Mouse (Mus musculus) layer of hippocampus, postnatal 36 days (tissue): ENCODE data around the gene Cyb5rl. TPM values are rescaled to one million over a fixed set of nuclear protein-coding genes. Genes with fewer than 3 reads are reported as not detected.

Experiments used
- DNase-seq, 2 experiments: peaks; one replicate each; pipeline ENCODE4 v3.0.0; 2022
- total RNA-seq, 2 experiments: library from RNA; stranded (reverse); gene quantifications; 2 replicates each; pipeline ENCODE4 v1.2.3; 2021

Gene Cyb5rl
- total RNA-seq, 2 experiments from 2014 or later: 8.2 to 10.2 TPM

- DNase-seq: no peak
These were observed 51.1 kb downstream of the Cyb5rl start for GRCm38 (mm10) chr4:107117741-107118385.

GRCm38 (mm10) chr4:107119056-107119455 lies 52.3 kb downstream of the Cyb5rl start:
- DNase-seq: no peak

- no peak for DNase-seq
These were observed 53.9 kb downstream of the Cyb5rl start for GRCm38 (mm10) chr4:107120676-107121075.

GRCm38 (mm10) chr4:107121165-107121943 lies 54.6 kb downstream of the Cyb5rl start:
- no peak for DNase-seq

- no peak for DNase-seq
These were observed 57.6 kb downstream of the Cyb5rl start for GRCm38 (mm10) chr4:107124376-107124775.

GRCm38 (mm10) chr4:107125101-107125500 lies 58.3 kb downstream of the Cyb5rl start:
- no peak for DNase-seq

- no peak for DNase-seq
These were observed 59.6 kb downstream of the Cyb5rl start for GRCm38 (mm10) chr4:107126389-107126788.

GRCm38 (mm10) chr4:107126891-107127524 lies 60.2 kb downstream of the Cyb5rl start:
- no peak for DNase-seq

- no peak for DNase-seq
These were observed 61.3 kb downstream of the Cyb5rl start for GRCm38 (mm10) chr4:107127901-107128669.

GRCm38 (mm10) chr4:107129373-107129772 lies 62.6 kb downstream of the Cyb5rl start:
- DNase-seq: no peak

- DNase-seq: no peak
These were observed 63.7 kb downstream of the Cyb5rl start for GRCm38 (mm10) chr4:107130534-107130933.

GRCm38 (mm10) chr4:107134891-107135290 lies 68.1 kb downstream of the Cyb5rl start:
- no peak for DNase-seq

GRCm38 (mm10) chr4:107135663-107136062 lies 68.9 kb downstream of the Cyb5rl start:
- DNase-seq: no peak

GRCm38 (mm10) chr4:107136531-107136930 lies 69.7 kb downstream of the Cyb5rl start:
- DNase-seq: no peak

Other genes with a start within 250 kb of the Cyb5rl start
- 100 to 1,000 TPM; 144 to 163 TPM for gene Ssbp3, start 156.3 kb upstream of the Cyb5rl start, total RNA-seq
- gene Mrpl37, start 120 bp upstream of the Cyb5rl start, total RNA-seq: 10 to 100 TPM; 60.4 to 62.9 TPM
- not detected for gene Cdcp2, start 29.9 kb downstream of the Cyb5rl start, total RNA-seq
- gene Tmem59, start 111.4 kb downstream of the Cyb5rl start, total RNA-seq: 100 to 1,000 TPM; 208 to 228 TPM
- gene Tceanc2, start 112.1 kb downstream of the Cyb5rl start, total RNA-seq: 10 to 100 TPM; 16.5 to 20.7 TPM
- not detected for gene Ldlrad1, start 142.2 kb downstream of the Cyb5rl start, total RNA-seq
- 10 to 100 TPM; 39.6 to 41.3 TPM for gene Lrrc42, start 186.5 kb downstream of the Cyb5rl start, total RNA-seq
- 10 to 100 TPM; 27.8 to 29.4 TPM for gene Hspb11, start 186.6 kb downstream of the Cyb5rl start, total RNA-seq
- gene Dio1, start 240.2 kb downstream of the Cyb5rl start, total RNA-seq: not detected
- gene Yipf1, start 247.4 kb downstream of the Cyb5rl start, total RNA-seq: 10 to 100 TPM; 51.5 to 52.9 TPM